Mouse (Mus musculus) frontal cortex, postnatal 10 days (tissue): Measurements from ENCODE around the gene Rc3h2.
A peak's percentile ranks its signal among the peaks of the same experiment; 100 is the strongest.

Source experiments
- DNase-seq, 2 experiments: peaks; one replicate each; pipeline ENCODE4 v3.0.0; 2022; ENCODE audit warnings: low spot score in 2 of 2, mixed read lengths in 1 of 2

Gene Rc3h2

DNA sequence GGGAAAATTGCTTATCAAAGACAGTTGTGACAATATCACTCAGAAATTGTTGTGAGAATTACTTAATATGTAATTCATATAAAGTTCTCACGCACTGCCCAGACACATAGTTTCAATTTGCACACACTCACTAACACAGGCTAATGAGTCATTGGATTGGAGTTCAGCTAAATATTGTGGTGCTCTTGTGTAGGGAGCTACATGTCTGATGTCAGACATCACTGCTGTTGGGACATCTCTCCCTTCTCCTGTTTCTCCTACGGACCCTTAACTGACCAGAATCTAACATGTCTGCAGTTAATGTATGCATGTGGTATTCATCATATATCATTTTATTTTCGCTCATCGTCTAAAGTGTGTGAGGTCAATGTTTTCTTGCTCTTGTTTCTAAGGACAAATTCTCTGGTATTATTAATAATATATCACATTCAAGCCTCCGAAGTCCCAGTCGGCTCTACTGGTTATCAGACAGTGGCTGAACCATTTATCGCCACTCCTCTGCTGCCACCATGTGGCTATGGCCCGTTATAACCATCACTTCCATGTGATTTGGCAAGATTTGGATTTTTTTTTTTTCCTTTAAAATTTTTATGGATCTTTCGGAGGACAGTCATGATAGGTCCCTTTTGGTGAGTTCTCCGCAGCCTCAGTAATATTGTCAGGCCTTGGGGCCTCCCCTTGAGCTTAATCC is 84.1 kb downstream of the Rc3h2 start:
- DNase-seq, result peak in 1 of 2 experiments; percentile 49

DNA sequence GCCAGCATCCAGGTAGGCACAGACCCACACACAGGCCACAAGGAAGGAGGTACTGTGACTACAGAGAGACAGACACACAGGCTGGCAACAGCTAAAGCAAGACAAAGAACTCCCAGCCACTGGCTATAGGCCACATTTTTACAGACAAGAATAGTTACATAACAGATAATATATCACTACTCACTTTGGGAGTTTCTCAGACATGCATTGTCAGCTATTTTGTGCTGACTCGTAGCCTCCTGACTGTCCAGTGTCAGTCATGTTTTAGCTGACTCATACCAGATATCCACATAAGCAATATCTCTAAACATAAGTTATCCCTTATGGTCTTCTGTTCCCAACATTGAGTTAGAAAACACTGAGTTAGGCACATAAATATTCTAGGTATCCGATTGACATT is 89.4 kb downstream of the Rc3h2 start:
- no peak for DNase-seq

DNA sequence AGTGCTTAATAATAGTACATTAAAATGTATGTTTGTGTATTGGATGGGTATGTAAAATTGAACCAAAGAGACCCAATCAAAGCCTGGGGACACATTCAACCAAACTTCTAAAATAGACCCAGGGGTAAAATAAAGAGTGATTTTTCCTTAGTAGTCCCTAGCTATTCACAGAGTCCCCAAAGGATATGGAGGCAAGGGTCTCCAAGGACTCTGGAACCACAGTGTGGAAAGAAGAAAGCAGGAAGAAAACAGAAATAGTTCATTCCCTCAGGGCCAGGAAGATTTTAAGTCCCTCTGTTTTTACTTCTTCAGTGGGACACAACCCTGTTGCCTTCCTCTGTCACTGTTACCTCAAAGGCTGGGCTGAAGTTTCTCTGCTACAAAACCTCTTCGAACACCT is 96.5 kb downstream of the Rc3h2 start, which contains the start of gene Olfr368:
Gene Olfr368, plus strand, starts transcription at position 301 of the 400 bp plus-strand sequence.
- DNase-seq, result no peak
